Mouse (Mus musculus): ENCODE measurements around the gene Mettl7a2. TPM values are rescaled to one million over a fixed set of nuclear protein-coding genes. Genes with fewer than 3 reads are reported as not detected.
A peak's percentile ranks its signal among the peaks of the same experiment; 100 is the strongest.
"Not testable (repeated sequence)": the region's sequence is repeated elsewhere in the genome, so short reads cannot be mapped to it uniquely, and the experiment has no call there.

Mettl7a2 gene
- polyA plus RNA-seq, 1 experiment from 2014 or later: not detected

DNA sequence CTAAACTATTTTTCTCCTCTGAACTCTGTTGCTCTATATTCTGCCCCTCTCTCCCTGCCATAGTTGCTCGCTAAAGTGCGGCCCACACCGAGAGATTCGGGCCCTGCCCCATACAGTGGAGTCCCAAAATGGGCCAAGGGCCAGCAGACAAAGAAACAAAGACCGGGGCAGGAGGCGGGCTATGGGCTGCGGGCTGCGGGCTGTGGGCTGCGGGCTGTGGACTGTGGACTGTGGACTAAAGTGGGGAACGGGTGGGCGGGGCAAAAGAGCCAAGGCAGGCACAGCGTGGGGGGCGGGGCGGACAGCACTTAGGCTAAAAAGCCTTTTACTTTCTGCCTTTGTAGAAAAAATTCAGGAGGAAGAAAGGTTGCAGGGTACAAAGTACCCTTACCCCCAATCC, 6.2 kb upstream of the Mettl7a2 start:
- no peak overlapping the region for H3K4me2 ChIP-seq (replicated peaks)
- no peak overlapping the region for H3K27ac ChIP-seq
- WGBS: 71% methylated on average over 14 of the region's 14 CpGs
- peak; percentile 67; the same call in 1 of the 2 replicates for ATAC-seq
- H3K36me3 ChIP-seq: no peaks in the 10 kb centered on the region
- peaks cover 5% of the 10 kb centered on the region; the same call in 1 of the 2 replicates for H3K4me1 ChIP-seq (replicated peaks)
- H3K9ac ChIP-seq: no peak overlapping the region
- H3K27me3 ChIP-seq (replicated peaks): no peaks in the 10 kb centered on the region
- no peak overlapping the region for H3K4me3 ChIP-seq (replicated peaks)
- H3K9me3 ChIP-seq: no peaks in the 10 kb centered on the region

DNA sequence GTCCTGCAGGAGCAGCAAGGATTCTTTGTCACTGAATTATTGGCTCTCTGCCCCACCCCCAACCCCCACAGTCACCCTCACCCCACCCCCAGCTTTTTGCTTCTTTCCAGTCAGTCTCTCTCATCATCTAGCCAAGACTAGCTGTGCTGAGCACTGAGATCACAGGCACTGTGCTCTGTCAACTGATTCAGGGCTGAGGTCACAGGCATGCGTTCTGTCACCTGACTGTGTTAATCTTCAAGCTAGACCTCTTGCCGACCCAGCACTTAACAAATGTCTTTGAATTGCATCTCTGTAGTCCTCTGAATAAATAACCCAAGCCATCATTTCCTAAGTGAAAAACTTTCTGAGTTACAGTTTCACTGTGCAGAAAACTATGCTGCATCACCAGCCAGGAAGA, 3.5 kb upstream of the Mettl7a2 start:
- Histone ChIP-seq H3K9ac (no peak overlapping the region), H3K4me3 (replicated peaks) (no peak overlapping the region), H3K9me3 (no peaks in the 10 kb centered on the region), H3K27ac (no peak overlapping the region), H3K4me1 (replicated peaks) (peaks cover 5% of the 10 kb centered on the region; the same call in 1 of the 2 replicates), H3K4me2 (replicated peaks) (no peak overlapping the region), H3K36me3 (no peaks in the 10 kb centered on the region), H3K27me3 (replicated peaks) (no peaks in the 10 kb centered on the region)
- WGBS: 17% methylated on average over 2 of the region's 2 CpGs
- ATAC-seq: peak; percentile 29; the same call in 1 of the 2 replicates

DNA sequence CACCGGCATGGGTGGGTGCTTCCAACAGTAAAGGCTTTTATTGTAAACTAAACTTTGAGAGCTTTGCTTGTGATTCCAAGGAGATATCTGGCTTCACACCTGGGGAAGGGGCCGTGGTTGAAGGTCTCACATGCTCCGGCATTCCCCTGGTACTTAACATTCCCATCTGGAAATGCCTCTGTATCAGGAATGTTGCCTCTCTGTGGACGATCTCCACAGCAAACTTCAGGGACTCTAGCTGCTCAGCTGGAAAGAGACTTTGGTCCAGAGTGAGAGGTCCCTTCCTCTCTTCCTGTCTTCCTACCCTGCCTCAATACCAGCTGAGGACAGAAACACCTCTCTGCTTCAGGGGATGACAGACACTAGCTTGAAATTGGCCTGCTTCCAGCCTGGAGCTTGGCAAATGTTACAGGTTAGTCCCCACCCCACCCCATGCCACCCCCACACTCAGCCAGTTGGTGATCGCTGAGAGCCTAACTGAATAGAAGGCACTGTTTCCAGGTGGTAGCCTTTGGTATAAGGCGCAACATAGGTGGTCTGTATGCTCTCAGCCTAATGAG, 1.4 kb upstream of the Mettl7a2 start:
- peaks cover 5% of the 10 kb centered on the region; the same call in 1 of the 2 replicates for H3K4me1 ChIP-seq (replicated peaks)
- no peak overlapping the region for H3K9ac ChIP-seq
- no peaks in the 10 kb centered on the region for H3K36me3 ChIP-seq
- no peak overlapping the region for H3K4me3 ChIP-seq (replicated peaks)
- H3K4me2 ChIP-seq (replicated peaks): no peak overlapping the region
- no peaks in the 10 kb centered on the region for H3K9me3 ChIP-seq
- H3K27me3 ChIP-seq (replicated peaks): no peaks in the 10 kb centered on the region
- H3K27ac ChIP-seq: no peak overlapping the region
- no peak for ATAC-seq
- 60% methylated on average over 6 of the region's 6 CpGs for WGBS

DNA sequence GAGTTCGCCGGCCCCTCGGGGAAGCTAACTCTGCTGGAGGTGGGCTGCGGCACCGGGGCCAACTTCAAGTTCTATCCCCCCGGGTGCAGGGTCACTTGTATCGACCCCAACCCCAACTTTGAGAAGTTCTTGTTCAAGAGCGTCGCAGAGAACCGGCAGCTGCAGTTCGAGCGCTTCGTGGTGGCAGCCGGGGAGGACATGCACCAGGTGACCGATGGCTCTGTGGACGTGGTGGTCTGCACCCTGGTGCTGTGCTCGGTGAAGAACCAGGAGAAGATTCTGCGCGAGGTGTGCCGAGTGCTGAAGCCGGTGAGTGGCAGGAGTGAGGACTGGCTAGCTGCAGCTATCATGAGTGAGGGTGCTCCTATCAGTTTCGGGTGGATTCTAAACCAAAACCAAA, 399 bp downstream of the Mettl7a2 start:
- not testable (repeated sequence) for H3K27ac ChIP-seq; H3K9me3 ChIP-seq; H3K9ac ChIP-seq; ATAC-seq; H3K4me3 ChIP-seq (replicated peaks); H3K4me2 ChIP-seq (replicated peaks); H3K4me1 ChIP-seq (replicated peaks); H3K36me3 ChIP-seq; H3K27me3 ChIP-seq (replicated peaks)
- 94% methylated on average over 18 of the region's 22 CpGs for WGBS

DNA sequence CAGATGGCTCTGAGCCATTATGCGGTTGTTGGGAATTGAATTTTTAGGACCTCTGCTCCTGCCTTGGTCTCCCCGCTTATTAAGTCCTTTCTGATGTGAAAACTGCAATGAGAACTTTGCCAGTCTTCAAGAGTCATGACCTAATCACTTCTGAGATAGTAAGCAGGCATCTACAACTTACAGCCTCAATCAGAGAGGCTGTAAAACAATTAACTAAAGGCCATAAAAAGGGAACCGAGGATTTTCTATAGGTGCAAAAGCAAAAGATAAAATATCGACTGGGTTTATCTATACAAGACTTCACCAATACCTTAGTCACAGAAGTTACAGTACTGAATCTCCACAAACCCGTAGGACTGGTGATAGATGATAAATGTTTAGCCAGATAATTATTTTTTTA, 2.9 kb downstream of the Mettl7a2 start:
- Histone ChIP-seq H3K27me3 (replicated peaks) (no peaks in the 10 kb centered on the region), H3K9me3 (no peaks in the 10 kb centered on the region), H3K4me1 (replicated peaks) (peaks cover 5% of the 10 kb centered on the region; the same call in 1 of the 2 replicates), H3K9ac (no peak overlapping the region), H3K36me3 (no peaks in the 10 kb centered on the region), H3K27ac (no peak overlapping the region), H3K4me3 (replicated peaks) (no peak overlapping the region), H3K4me2 (replicated peaks) (no peak overlapping the region)
- 38% methylated on average over 5 of the region's 5 CpGs for WGBS
- ATAC-seq: peak; percentile 65

DNA sequence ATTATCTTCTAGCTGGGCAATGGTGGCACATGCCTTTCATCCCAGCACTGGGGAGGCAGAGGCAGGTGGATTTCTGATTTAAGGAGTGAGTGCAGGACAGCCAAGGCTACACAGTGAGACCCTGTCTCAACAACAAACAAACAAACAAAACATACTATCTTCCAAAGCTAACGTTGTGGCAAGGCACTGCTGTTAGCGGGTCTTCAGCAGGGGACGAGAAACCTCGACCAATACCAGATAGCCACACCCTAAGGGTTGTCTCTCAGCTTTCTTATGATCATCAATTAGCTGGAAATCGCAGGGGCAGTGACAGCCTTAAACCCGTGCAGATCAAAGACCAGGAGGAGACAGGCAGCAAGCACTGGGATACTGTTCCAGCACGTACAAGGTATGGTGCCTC, 11.2 kb downstream of the Mettl7a2 start, which contains the start of gene Higd1c:
Higd1c (plus strand) TSS at position 301 of the 400 bp plus-strand sequence.
- no peak for ATAC-seq
- 65% methylated on average over 7 of the region's 7 CpGs for WGBS
- Histone ChIP-seq H3K9ac (no peak within 1 kb of the TSS), H3K27me3 (replicated peaks) (no peaks in the 10 kb centered on the region), H3K4me1 (replicated peaks) (no peaks in the 10 kb centered on the region), H3K9me3 (no peaks in the 10 kb centered on the region), H3K27ac (no peak within 1 kb of the TSS), H3K36me3 (no peaks in the 10 kb centered on the region), H3K4me3 (replicated peaks) (no peak within 1 kb of the TSS), H3K4me2 (replicated peaks) (no peak within 1 kb of the TSS)

DNA sequence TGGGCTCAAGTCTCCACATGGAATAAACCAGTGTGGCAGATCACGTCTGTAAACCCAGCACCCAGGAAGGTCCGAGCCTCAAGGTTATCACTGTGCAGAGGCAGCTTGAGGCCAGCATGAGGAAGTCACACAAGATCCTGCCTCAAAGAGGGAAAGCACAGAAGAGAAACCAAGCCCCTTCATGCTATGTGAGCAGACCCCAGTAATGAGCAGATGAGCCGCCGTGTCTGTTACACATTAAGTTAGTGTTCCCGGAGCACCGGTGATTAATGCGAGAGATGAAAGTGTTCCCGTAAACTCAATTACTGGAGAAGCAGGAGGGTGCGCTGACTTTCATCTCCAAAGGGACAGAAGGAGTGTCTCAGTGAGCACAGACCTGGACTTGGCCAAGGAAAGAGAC, 13.0 kb downstream of the Mettl7a2 start:
- not testable (repeated sequence) for H3K4me3 ChIP-seq (replicated peaks); H3K4me1 ChIP-seq (replicated peaks); ATAC-seq; H3K9me3 ChIP-seq; H3K4me2 ChIP-seq (replicated peaks); H3K27me3 ChIP-seq (replicated peaks); H3K27ac ChIP-seq; H3K9ac ChIP-seq; H3K36me3 ChIP-seq
- WGBS: 50% methylated on average over 9 of the region's 9 CpGs

DNA sequence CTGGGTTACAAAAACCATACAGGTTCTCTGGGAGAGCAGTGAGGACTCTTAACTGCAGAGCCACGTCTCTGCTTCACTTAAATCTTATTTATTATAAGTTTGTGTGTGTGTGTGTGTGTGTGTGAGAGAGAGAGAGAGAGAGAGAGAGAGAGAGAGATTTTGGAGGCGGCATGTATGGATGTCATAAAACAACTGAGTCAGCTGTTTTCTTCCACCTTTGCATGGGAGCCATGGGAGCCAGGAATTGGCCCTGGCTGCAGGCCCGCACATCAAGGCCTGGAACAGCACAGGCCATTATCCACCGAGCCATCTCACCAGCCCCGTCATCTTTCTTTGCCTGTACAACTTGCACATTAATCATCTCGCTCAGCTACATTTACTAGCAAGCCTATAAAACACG, 14.1 kb downstream of the Mettl7a2 start:
- Histone ChIP-seq H3K27me3 (replicated peaks) (no peaks in the 10 kb centered on the region), H3K27ac (no peak overlapping the region), H3K4me1 (replicated peaks) (no peaks in the 10 kb centered on the region), H3K4me2 (replicated peaks) (no peak overlapping the region), H3K36me3 (no peaks in the 10 kb centered on the region), H3K4me3 (replicated peaks) (no peak overlapping the region), H3K9me3 (no peaks in the 10 kb centered on the region), H3K9ac (no peak overlapping the region)
- WGBS: 68% methylated on average over 7 of the region's 7 CpGs
- ATAC-seq: no peak

DNA sequence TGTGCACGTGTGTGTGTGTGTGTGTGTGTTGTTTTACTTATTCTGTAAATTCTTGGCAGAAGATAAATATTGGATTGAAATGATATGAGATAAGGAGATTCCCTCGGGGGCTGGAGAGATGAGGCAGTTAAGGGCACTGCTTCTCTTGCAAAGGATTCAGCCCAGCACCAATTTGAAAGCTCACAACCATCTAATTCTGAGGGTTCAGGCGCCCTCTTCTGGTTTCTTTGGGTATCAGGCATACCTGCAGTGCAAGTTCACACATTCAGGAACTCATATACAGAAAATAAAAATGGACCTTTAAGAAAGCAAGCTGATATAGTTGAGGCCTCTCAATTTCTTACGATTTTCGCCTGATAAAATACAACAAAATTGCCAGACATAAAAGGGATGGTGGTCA, 22.1 kb downstream of the Mettl7a2 start:
- Histone ChIP-seq H3K4me2 (replicated peaks) (no peak overlapping the region), H3K27ac (no peak overlapping the region), H3K9ac (no peak overlapping the region), H3K9me3 (no peaks in the 10 kb centered on the region), H3K27me3 (replicated peaks) (no peaks in the 10 kb centered on the region), H3K36me3 (no peaks in the 10 kb centered on the region), H3K4me1 (replicated peaks) (no peaks in the 10 kb centered on the region), H3K4me3 (replicated peaks) (no peak overlapping the region)
- 38% methylated on average over 5 of the region's 5 CpGs for WGBS
- ATAC-seq: no peak

DNA sequence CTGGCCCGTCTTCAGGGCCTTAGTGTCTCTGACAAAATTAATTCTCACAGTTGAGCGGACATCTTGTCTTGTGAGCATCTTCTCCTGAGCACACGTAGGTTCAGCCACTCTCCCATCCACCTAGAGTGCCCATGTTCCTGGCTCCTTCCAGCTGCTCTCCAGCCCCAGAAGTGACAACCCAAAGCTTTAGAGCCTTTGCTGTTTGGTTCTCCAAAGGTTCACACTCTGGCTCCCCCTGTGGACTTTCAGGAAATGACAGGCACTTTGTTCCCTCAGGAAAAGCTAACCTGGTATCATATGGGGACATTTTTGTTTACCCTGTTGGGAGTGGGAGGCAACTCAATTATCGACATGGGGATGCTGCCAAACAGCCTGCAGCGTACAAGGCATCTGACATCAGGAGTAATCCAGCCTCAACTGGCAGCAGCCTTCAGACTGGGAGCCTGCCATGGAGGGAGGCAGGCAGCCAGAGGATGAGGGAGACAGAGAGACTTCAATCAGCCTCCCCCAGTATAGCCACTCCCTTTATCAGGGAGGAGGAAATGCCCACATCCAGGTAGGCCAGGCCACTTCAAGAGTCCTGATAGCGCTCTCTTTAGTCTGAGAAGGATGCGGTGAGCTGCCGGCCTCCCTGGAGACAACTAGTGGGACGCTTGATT, 25.0 kb downstream of the Mettl7a2 start:
- H3K9me3 ChIP-seq; H3K4me1 ChIP-seq (replicated peaks); H3K36me3 ChIP-seq; H3K9ac ChIP-seq; H3K27me3 ChIP-seq (replicated peaks); H3K4me2 ChIP-seq (replicated peaks); H3K27ac ChIP-seq; H3K4me3 ChIP-seq (replicated peaks): not testable (repeated sequence)
- 35% methylated on average over 4 of the region's 9 CpGs for WGBS
- peak; percentile 39 for ATAC-seq

DNA sequence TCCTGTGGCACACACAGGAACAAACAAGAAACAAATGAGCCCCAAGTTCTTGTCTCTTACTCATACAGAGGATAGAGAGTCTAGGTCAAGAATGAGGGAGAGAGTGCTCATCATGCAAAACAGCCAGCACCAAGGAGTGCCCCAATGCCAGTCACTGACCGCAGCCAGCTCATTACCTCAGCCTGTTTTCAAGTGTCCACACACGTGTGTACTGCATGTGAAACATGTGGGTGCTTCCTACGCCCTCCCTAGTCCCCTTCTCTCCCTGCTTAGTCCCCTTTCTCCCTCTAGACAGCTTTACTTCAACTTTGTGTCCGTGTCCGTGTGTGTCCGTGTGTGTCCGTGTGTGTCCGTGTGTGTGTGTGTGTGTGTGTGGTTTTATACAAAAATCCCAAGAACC, 26.7 kb downstream of the Mettl7a2 start:
- Histone ChIP-seq H3K27me3 (replicated peaks) (no peaks in the 10 kb centered on the region), H3K4me1 (replicated peaks) (no peaks in the 10 kb centered on the region), H3K27ac (no peak overlapping the region), H3K36me3 (no peaks in the 10 kb centered on the region), H3K4me3 (replicated peaks) (no peak overlapping the region), H3K4me2 (replicated peaks) (no peak overlapping the region), H3K9ac (no peak overlapping the region), H3K9me3 (no peaks in the 10 kb centered on the region)
- 83% methylated on average over 8 of the region's 8 CpGs for WGBS
- no peak for ATAC-seq

DNA sequence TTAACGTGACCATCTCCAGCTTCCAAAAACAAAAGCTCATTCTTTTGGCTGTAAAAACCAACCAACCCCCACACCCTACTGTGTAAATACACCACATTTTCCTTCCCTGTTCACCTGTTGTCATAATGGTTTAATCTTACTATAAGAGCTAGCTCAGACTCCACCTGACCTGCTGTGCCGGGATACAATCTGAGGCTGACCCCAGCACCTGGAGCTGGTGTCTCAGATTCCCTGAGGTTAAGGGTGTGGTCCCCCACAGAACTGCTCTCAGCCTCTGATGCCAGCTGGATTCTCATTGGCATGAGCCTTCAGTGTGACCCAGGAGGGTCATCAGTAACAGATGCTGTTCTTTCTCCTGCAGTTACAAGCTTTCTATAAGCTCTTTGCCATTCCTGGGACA, 27.1 kb downstream of the Mettl7a2 start:
- H3K4me1 ChIP-seq (replicated peaks): no peaks in the 10 kb centered on the region
- no peaks in the 10 kb centered on the region for H3K9me3 ChIP-seq
- no peak overlapping the region for H3K4me3 ChIP-seq (replicated peaks)
- H3K27me3 ChIP-seq (replicated peaks): no peaks in the 10 kb centered on the region
- peak; percentile 45; the same call in 1 of the 2 replicates for ATAC-seq
- WGBS: 39% methylated on average over 2 of the region's 2 CpGs
- H3K9ac ChIP-seq: no peak overlapping the region
- H3K4me2 ChIP-seq (replicated peaks): no peak overlapping the region
- H3K27ac ChIP-seq: no peak overlapping the region
- H3K36me3 ChIP-seq: no peaks in the 10 kb centered on the region

DNA sequence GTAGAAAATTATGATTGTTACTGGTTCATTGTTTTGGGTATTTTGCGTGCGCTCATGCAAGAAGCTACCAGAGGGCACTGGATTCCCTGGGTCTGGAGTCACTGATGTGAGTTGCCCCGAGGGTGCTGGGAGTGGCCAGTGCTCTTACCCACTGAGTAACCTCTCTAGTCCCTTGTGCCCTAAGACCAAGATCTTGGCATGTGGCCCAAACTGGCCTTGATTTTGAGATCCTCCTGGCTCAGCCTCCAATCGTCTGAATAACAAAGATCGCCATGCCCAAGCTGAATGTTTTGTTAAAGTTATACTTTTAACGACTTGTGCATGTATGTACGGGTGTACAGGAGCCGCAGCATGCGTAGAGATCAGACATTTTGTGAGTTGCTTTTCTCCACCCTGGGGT, 32.7 kb downstream of the Mettl7a2 start:
- no peak overlapping the region for H3K9ac ChIP-seq
- H3K36me3 ChIP-seq: no peaks in the 10 kb centered on the region
- ATAC-seq: no peak
- H3K27me3 ChIP-seq (replicated peaks): no peaks in the 10 kb centered on the region
- H3K4me2 ChIP-seq (replicated peaks): no peak overlapping the region
- no peaks in the 10 kb centered on the region for H3K9me3 ChIP-seq
- no peaks in the 10 kb centered on the region for H3K4me1 ChIP-seq (replicated peaks)
- H3K4me3 ChIP-seq (replicated peaks): no peak overlapping the region
- H3K27ac ChIP-seq: no peak overlapping the region
- WGBS: 92% methylated on average over 9 of the region's 9 CpGs
